Mouse (Mus musculus): ENCODE data around the gene Dus4l. TPM values are rescaled to one million over a fixed set of nuclear protein-coding genes. Genes with fewer than 3 reads are reported as not detected.

Dus4l gene
- total RNA-seq, 2 experiments from 2014 or later, result 8.7 to 12.0 TPM

- no peak for DNase-seq (ENCODE audit: extremely low spot score in 1 of 2, low spot score in 1 of 2)
These were observed 60.3 kb downstream of the Dus4l start for GRCm38 (mm10) chr12:31594296-31594695.

- no peak for DNase-seq (ENCODE audit: extremely low spot score in 1 of 2, low spot score in 1 of 2)
These were observed 62.6 kb downstream of the Dus4l start for GRCm38 (mm10) chr12:31592011-31592410.

Other genes with a start within 250 kb of the Dus4l start
- gene Cbll1, start 155.2 kb downstream of the Dus4l start, total RNA-seq (2021), result 10 to 100 TPM; 21.1 to 22.2 TPM
- gene Slc26a4, start 94.9 kb downstream of the Dus4l start, total RNA-seq (2021), result 10 to 100 TPM in 1 of 2 experiments, 1 to 10 TPM in 1; 9.8 to 10.1 TPM
- 10 to 100 TPM; 34.0 to 34.5 TPM for gene Bcap29, start 20.2 kb downstream of the Dus4l start, total RNA-seq (2021)
- 10 to 100 TPM; 59.7 to 64.8 TPM for gene Cog5, start within 50 bp of the Dus4l start, total RNA-seq (2021)
- 10 to 100 TPM; 71.5 to 77.9 TPM for gene Gpr22, start 59.1 kb upstream of the Dus4l start, total RNA-seq (2021)